ENCODE assay signal across 12 mouse cellular contexts in genomic region chr6:120529123-120529522, GRCm38 (mm10). TPM values are rescaled to one million over a fixed set of nuclear protein-coding genes. Genes with fewer than 3 reads are reported as not detected.
DNase-seq lines count a peak whose midpoint lies in the region; ATAC-seq lines count a peak whose summit lies in the region.
"Had no signal": no experiment of that assay in that cellular context is flagged by ENCODE, and none has a peak within 500 bp of the region (broad histone marks: within the 10 kb centered on the region; RNA-seq: fewer than 3 reads in every experiment).

No protein-coding gene starts in this region.

- H3K4me1 ChIP-seq in liver, embryonic 12.5 days, result peaks cover 36% of the 10 kb centered on the region
- H3K4me1 ChIP-seq in hindbrain, embryonic 16.5 days (ENCODE audit: control insufficient read depth, insufficient read depth, low read depth, low read length), result peaks cover 24% of the 10 kb centered on the region

- H3K9me3 ChIP-seq in liver, embryonic 12.5 days (replicated peaks), result no peaks in the 10 kb centered on the region
- no peaks in the 10 kb centered on the region for H3K9me3 ChIP-seq in hindbrain, embryonic 16.5 days (ENCODE audit: control insufficient read depth, low read length)
- H3K9me3 ChIP-seq: megakaryocyte, embryonic 14.5 days had no signal

- 0 out of 2 replicates have a peak overlapping the region, but pooled peaks have one; percentile 21 for H3K27ac ChIP-seq in liver, embryonic 12.5 days
- peak overlapping the region; percentile 7; the same call in 1 of the 2 replicates for H3K27ac ChIP-seq in hindbrain, embryonic 16.5 days (ENCODE audit: low read depth, low read length)
- H3K27ac ChIP-seq: kidney, postnatal 0 days had no signal

- peaks cover 9% of the 10 kb centered on the region for H3K36me3 ChIP-seq in liver, embryonic 12.5 days
- no peaks in the 10 kb centered on the region for H3K36me3 ChIP-seq in hindbrain, embryonic 16.5 days (ENCODE audit: control insufficient read depth, insufficient read depth, low read length)

- H3K4me3 ChIP-seq in liver, embryonic 12.5 days, result no peak overlapping the region
- no peak overlapping the region for H3K4me3 ChIP-seq in hindbrain, embryonic 16.5 days (ENCODE audit: low read length)

- H3K9ac ChIP-seq in liver, embryonic 12.5 days, result no peak overlapping the region
- no peak overlapping the region for H3K9ac ChIP-seq in hindbrain, embryonic 16.5 days (ENCODE audit: low read depth, low read length)

- no peak overlapping the region; the same call in 1 of the 2 replicates for H3K4me2 ChIP-seq in liver, embryonic 12.5 days
- H3K4me2 ChIP-seq in hindbrain, embryonic 16.5 days (ENCODE audit: low read length), result peak overlapping the region; percentile 62

- WGBS in liver, embryonic 12.5 days (ENCODE audit: insufficient replicate concordance), result 65% methylated on average over 4 of the region's 4 CpGs
- WGBS in hindbrain, embryonic 16.5 days, result 76% methylated on average over 4 of the region's 4 CpGs

- no peak for ATAC-seq in liver, embryonic 12.5 days
- no peak for ATAC-seq in hindbrain, embryonic 16.5 days

- H3K27me3 ChIP-seq in liver, embryonic 12.5 days (replicated peaks), result no peaks in the 10 kb centered on the region
- H3K27me3 ChIP-seq in hindbrain, embryonic 16.5 days (replicated peaks; ENCODE audit: control insufficient read depth, insufficient read depth, low read length), result no peaks in the 10 kb centered on the region

- DNase-seq in cerebellum, adult 9-10 months, result peak; percentile 20
- no peak for DNase-seq in cerebellum, adult 11 months
- DNase-seq in liver, result no peak
- DNase-seq in thymus, postnatal 0 days (ENCODE audit: low spot score), result peak; percentile 78
- DNase-seq in gastrocnemius, adult 8-10 months (ENCODE audit: low spot score in 2 of 2), result no peak
- DNase-seq in heart, adult 9 months (ENCODE audit: low spot score in 2 of 2), result no peak

RNA-seq across cellular contexts. Expression of gene Hdhd5, which starts 2.0 kb away (rescaled TPM):
- 15.6 and 16.0 TPM in 2 replicates for polyA plus RNA-seq in liver, embryonic 12.5 days (2016; fragmentation: Nextera tagmentation; extraction: Ambion mirVana)
- 16.1 and 16.6 TPM in 2 replicates for polyA plus RNA-seq in hindbrain, embryonic 16.5 days (2015; fragmentation: Nextera tagmentation; extraction: Ambion mirVana)
- 42.6 and 48.3 TPM in 2 replicates for polyA plus RNA-seq in thymus, postnatal 0 days (2015; fragmentation: Nextera tagmentation; extraction: Ambion mirVana)
- total RNA-seq in gastrocnemius, adult 8-10 months (2022), result 10 to 100 TPM; 21.1 to 23.2 (median 22.1) TPM

RNA-seq across cellular contexts. Expression of gene Tmem121b, which starts 35.5 kb away (rescaled TPM):
- 0.02 TPM in 1 of 2 replicates, not detected in the other for polyA plus RNA-seq in liver, embryonic 12.5 days (2016; fragmentation: Nextera tagmentation; extraction: Ambion mirVana)
- polyA plus RNA-seq in hindbrain, embryonic 16.5 days (2015; fragmentation: Nextera tagmentation; extraction: Ambion mirVana), result 2.6 and 2.7 TPM in 2 replicates
- 0.31 and 0.42 TPM in 2 replicates for polyA plus RNA-seq in thymus, postnatal 0 days (2015; fragmentation: Nextera tagmentation; extraction: Ambion mirVana)
- not detected for total RNA-seq in gastrocnemius, adult 8-10 months (2022)
- polyA plus RNA-seq: erythroblast, embryonic 14.5 days; liver, embryonic 16.5 days had no signal

Comparison
In these comparisons a context has a peak if more than half of its experiments do, and no peak if none do; other contexts are left out.
1. DNase-seq: peak in cerebellum, adult 9-10 months (single experiment) and thymus, postnatal 0 days (single experiment); none in cerebellum, adult 11 months (single experiment), liver (single experiment), gastrocnemius, adult 8-10 months (0 of 2) and heart, adult 9 months (0 of 2).